Mouse (Mus musculus) inflammation-experienced regulatory T-cells, adult 6 months (primary cell): ENCODE results near the gene Itgb5. TPM values are rescaled to one million over a fixed set of nuclear protein-coding genes. Genes with fewer than 3 reads are reported as not detected.

Experiments
- ATAC-seq: one replicate; pipeline ENCODE4 v1.8.0; 2017
- polyA plus RNA-seq, 3 experiments: library from polyadenylated mRNA; unstranded; fragments of 100-300 nt; shearing (Covaris generic); gene quantifications; one replicate each; pipeline ENCODE4 v1.2.1; 2017

The Itgb5 gene
- polyA plus RNA-seq, 3 experiments from 2014 or later: 1.3 to 2.8 (median 1.7) TPM

GRCm38 (mm10) chr16:33941271-33941781 lies 111.9 kb downstream of the Itgb5 start:
- ATAC-seq: no peak

GRCm38 (mm10) chr16:33942341-33942740 lies 112.9 kb downstream of the Itgb5 start:
- ATAC-seq: no peak

DNA sequence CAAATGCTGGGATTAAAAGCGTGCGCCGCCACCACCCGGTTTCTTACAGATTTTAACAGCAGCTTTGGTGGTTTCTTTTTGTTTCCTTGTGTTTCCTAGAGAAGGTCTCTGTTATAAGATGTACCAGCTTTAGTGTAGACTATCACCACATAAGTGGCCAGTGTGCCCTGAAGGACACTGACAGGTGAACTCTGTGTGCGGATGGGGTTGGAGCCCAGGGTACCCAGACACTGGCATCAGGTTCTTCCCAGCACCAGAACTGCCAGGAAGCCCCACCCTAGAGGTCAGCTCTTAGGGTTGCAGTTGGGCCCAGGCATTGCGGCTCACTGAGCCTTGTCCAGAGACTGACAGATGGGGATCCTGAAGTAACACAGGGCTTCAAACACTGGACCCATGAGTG lies 113.9 kb downstream of the Itgb5 start:
- ATAC-seq: no peak

GRCm38 (mm10) chr16:33944126-33944525 lies 114.7 kb downstream of the Itgb5 start:
- ATAC-seq: no peak

DNA sequence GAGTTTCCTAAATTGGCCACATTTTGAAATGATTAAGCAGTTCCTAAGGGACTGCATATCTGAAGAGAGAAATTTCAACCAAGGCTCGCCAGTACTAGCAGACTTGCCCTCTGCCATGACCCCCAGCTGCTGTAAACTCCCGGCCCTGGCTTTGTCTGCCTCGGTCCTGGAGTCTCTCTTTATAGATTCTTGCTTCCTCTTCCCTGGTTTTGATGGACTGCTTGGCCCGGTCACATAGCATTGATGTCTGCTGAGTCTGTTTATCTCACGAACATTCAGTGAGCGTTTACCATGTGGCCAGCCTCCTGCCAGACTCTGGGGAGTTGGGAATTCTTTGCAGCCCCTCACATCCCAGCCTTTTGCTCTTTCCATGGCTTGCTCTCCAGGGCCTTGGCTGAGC lies 115.3 kb downstream of the Itgb5 start:
- no peak for ATAC-seq

- no peak for ATAC-seq
Observed at GRCm38 (mm10) chr16:33946021-33946420, 116.6 kb downstream of the Itgb5 start.

GRCm38 (mm10) chr16:33947664-33948571 lies 118.5 kb downstream of the Itgb5 start:
- no peak for ATAC-seq

DNA sequence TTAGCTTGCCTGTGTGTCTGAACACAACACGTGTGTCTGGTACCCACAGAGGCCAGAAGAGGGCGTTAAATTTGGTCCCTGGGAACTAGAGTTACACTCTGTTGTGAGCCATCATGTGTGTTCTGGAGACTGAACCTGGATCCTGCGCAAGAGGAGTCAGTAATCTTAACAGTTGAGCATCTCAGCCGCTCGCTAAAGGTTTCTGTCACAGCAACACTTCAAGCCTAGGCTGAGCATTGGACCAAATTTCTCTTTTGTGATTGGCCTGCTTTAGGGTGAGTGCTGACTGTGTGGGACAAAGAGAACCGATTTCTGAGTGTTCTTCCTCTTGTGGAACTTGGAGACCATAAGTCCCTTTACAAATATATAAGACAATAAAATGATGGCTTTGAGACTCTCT lies 120.9 kb downstream of the Itgb5 start:
- ATAC-seq: no peak

DNA sequence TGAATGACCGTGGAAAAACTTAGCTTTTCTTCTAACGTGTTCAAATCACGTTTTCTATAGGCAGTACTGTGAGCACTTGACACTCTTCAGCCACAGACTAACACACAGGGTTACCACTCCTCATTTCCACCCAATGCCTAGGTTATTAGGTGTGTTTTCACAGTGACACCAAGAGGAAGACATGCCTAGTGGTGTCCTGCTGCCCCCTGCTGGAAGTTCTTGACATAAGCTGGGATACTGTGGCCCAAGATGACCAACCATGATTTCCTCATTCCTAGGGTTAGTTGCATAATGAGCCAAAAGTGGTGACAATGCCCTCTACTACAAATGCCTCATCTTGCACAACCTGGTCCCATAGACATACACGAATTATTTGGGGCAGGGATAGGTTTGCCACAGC lies 121.4 kb downstream of the Itgb5 start:
- ATAC-seq: peak; percentile 69

DNA sequence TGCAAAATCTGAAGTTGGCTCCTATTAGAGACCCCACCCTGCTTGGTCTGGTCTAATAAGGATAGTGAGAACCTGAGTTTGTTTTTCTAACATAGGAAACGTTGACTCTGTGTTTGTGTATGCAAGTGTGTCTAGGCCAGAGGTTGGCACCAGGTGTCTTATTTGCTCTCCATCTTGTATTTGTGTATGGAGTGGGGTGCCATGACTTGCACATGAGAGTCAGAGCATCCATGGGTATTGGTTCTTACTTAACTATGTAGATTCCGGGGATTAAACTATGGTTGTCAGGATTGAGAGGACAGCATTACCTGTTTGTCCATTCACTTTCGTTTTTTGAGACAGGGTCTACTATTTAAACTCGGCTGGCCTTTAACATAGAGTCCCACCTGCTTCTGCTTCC lies 123.5 kb downstream of the Itgb5 start:
- ATAC-seq: no peak

DNA sequence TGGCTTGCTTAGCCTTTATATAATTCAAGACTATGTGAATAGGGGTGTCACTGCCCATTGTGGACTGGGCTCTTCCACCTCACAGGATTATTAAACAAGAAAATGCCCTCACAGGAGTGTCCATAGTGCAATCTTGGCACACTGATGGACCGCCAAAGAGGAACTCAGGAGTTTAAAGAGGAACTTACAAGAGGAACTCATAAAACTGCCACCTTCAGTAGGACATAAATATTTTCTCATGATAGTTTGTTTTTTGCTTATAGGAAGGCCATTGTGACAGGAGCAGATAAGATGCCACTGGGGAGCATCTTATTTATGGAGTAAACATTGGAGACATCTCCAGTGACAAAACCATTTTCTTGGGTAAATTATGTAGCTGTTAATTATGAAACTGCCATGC lies 125.3 kb downstream of the Itgb5 start:
- ATAC-seq: no peak

- no peak for ATAC-seq
Observed at GRCm38 (mm10) chr16:33963509-33963908, 134.0 kb downstream of the Itgb5 start.

DNA sequence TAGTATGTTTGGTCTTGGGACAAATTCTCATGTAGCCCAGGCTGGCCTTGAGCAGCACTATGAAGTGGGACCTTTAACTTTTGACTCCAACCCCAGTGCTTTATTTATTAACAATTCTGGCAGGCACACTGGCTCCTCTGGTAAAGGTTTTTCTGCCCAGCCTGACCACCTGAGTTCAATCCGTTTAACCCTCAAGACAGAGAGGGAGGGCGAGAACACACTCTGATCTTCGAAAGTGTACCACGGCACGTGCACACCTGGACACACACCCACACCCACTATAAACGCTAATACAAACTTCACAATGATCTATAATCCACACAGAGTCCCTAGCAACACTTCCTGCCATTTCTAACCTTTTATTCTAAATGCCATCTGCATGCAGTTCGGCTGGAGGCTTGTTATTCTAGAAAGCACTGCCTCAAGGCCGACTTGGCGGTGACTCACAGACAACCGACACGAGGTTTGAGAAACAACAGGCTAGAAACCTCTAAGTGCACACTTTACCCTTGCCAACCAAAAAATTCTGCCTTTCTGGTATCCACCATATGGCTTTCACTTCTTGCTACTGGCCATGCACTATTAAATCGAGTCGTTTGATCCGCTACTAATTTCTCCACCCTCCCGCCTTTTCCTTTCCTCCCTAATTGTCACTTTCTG lies 136.5 kb downstream of the Itgb5 start:
- peak; percentile 51 for ATAC-seq

GRCm38 (mm10) chr16:33966538-33967282 lies 137.2 kb downstream of the Itgb5 start, which contains the start of gene Umps:
Gene Umps, minus strand, starts transcription at chr16:33967038.
- ATAC-seq: peak; percentile 90

DNA sequence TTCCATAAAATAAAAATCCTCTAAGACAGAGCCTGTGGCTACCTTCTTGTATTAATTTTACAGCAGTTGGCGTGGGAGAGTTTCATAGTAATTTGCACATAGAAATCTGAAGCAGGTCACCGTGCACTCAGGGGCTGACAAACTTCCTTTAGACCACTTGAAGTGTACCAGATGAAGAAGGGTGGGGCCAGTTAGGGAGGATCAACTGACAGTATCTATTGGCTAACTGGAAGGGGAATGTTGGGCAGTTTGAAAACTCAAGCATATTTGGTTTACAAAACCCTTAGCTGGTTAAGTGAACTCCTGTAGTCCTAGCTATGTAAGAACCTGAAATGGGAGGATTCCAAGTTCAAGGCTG lies 137.8 kb downstream of the Itgb5 start:
- ATAC-seq: peak; percentile 2

DNA sequence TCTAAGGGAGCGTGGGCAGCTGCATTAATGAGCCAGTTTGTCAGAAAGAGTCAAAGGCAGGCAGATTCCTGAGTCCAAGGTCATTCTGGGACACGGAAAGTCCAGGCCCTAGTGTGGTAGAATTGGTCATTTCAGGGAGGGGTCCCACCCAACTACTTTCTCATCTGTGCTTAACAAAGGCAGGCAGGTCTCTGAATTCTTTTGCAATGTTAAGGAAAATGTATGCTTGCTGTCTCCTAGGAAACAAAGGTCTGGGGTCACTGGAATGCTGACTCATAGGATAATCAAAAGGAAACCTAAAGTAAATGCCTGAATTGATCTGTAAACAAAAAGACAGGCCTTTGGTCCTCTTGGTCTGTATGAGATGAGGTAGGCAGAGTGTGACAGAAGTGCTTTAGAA lies 150.4 kb downstream of the Itgb5 start:
- no peak for ATAC-seq

DNA sequence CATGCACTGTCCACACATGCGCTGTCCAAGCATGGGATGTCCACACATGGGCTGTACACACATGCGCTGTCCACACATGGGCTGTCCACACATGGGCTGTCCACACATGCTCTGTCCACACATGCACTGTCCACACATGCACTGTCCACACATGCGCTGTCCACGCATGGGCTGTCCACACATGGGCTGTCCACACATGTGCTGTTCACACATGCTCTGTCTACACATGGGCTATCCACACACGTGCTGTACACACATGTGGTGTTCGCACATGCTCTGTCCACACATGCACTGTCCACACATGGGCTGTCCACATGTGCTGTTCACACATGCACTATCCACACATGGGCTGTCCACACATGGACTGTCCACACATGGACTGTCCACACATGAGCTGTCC lies 154.2 kb downstream of the Itgb5 start:
- ATAC-seq: no peak

DNA sequence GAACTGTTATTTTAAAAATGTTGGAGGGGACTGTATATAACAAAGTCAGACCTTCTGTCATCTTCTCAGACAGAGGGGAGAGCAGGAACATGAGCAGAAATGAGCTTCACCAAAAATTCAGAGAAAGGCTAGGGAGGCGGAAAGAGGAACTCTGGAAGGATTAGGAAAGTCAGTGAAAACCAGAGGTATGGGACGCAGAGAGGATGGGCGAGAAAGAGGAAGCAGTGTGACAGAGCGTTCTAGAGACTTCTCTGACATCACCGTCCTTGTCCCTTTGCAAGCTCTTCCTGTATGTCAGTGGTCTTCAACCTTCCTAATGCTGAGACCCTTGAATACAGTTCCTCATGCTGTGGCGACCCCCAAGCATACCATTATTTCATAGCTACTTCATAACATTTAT lies 155.9 kb downstream of the Itgb5 start:
- ATAC-seq: no peak

DNA sequence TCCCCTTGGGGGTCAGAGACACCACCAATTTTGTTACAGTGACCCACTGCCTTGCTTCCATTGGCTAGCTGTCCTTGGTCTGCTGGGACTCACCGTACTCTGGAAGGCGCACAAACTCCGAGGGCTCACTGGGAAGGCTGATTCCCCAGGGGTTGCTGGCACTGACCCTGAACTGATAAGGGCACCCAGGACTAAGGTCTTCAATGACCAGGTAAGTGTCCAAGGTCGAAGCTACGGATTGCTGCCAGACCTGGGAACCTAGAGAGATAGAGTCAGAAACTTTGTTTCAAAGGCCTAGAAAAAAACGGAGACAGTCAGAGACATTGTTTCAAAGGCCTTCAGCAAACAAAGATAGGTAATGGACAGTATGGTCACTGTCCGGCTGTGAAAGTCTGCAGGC lies 157.5 kb downstream of the Itgb5 start:
- no peak for ATAC-seq

DNA sequence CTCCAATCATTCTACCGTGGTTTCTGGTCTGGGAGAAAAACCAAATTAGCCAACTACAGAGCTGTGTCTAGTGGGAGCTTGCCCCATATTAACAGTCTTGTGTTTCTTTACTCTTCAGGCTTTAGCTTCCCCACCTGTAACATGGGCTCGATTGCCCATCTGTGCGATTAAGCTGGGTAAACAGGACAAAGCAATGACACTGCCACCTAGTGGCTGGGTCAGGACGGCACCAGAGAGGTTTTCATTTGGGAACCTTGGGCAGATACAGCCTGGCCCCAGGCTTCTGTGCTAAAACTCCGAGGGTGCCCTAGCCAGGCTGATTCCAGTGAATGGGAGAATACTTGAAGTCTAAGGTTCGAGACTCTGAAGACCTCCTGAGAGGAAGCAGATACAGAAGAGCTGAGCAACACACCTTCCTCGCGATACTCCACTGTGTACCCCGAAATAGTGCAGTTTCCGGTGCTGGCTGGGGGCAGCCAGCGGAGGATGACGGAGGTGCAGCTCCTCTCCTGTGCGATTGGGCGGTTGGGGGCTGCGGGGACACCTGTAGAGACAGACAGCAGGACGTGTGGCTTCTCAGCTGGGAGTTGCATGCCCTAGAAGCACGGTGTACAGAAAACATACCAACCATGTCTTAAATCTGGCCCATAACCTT lies 159.0 kb downstream of the Itgb5 start:
- ATAC-seq: peak; percentile 71

DNA sequence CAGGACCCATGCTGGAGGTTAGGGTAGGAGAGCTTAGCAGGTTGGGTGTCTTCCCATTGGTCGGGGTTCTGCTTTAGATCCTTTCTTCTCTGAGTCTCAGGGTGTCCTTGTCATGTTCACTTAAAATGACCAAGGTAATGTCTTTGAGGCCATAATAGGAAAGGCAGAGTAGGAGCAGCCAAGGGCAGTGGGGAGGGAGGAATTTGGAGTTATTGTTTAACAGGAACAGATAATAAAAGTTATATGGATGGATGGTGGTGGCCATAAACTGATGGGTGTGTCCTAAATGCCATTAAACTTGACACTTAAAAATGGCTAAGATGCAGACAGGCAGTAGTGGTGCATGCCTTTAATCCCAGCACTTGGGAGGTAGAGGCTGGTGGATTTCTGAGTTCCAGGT lies 159.6 kb downstream of the Itgb5 start:
- no peak for ATAC-seq

DNA sequence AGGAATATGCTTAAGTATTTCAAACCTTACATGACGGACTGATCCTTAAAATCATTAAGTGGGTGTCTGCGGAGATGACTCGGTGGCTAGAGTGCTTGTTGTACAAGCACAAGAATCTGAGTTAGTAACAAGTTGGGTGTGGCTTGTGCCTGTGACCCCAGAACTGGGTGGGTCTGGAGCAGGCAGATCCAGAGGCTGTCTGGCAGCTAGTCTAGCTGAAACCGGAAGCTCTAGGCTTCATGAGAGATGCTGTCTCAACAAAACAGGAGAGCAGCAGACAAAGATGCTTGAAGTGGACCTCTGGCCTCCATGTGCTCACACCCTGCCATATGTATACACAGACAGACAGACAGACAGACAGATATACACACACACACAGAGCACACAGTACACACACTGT lies 161.2 kb downstream of the Itgb5 start:
- ATAC-seq: no peak

GRCm38 (mm10) chr16:33994321-33994720 lies 164.9 kb downstream of the Itgb5 start:
- no peak for ATAC-seq
